Mouse (Mus musculus) hindbrain, embryonic 16.5 days (tissue): Measurements from ENCODE around the gene Ttll5. TPM values are rescaled to one million over a fixed set of nuclear protein-coding genes. Genes with fewer than 3 reads are reported as not detected.

Source experiments
- ATAC-seq: fragments of 200-750 bp; cut with Nextera tagmentation; 2 replicates; pipeline ENCODE4 v1.8.0; 2017; ENCODE audit warnings: moderate TSS enrichment, moderate library complexity
- H3K27ac ChIP-seq: fragments of 300-500 bp; sonication (generic); 2 replicates; pipeline ENCODE4 v1.5.1; 2014; ENCODE audit warnings: low read depth, mild to moderate bottlenecking, control low read depth, low read length, moderate library complexity
- H3K27me3 ChIP-seq: fragments of 300-500 bp; sonication (generic); replicated peaks from 2 replicates; pipeline ENCODE4 v1.6.1; 2014; ENCODE audit warnings: low read length; ENCODE audit not compliant: control insufficient read depth, insufficient read depth
- H3K36me3 ChIP-seq: fragments of 300-500 bp; sonication (generic); 2 replicates; pipeline ENCODE4 v1.6.1; 2014; ENCODE audit warnings: mild to moderate bottlenecking, low read length, moderate library complexity, mixed read lengths; ENCODE audit not compliant: control insufficient read depth, insufficient read depth
- H3K4me1 ChIP-seq: fragments of 300-500 bp; sonication (generic); 2 replicates; pipeline ENCODE4 v1.6.1; 2014; ENCODE audit warnings: low read depth, low read length; ENCODE audit not compliant: control insufficient read depth, insufficient read depth
- H3K4me2 ChIP-seq: fragments of 300-500 bp; sonication (generic); 2 replicates; pipeline ENCODE4 v1.6.1; 2014; ENCODE audit warnings: mild to moderate bottlenecking, low read length, control low read depth, moderate library complexity
- H3K4me3 ChIP-seq: fragments of 300-500 bp; sonication (generic); 2 replicates; pipeline ENCODE4 v1.5.1; 2014; ENCODE audit warnings: mild to moderate bottlenecking, low read length, control low read depth, moderate library complexity
- H3K9ac ChIP-seq: fragments of 300-500 bp; sonication (generic); 2 replicates; pipeline ENCODE4 v1.6.1; 2014; ENCODE audit warnings: low read depth, mild to moderate bottlenecking, control low read depth, low read length, moderate library complexity
- H3K9me3 ChIP-seq: fragments of 300-500 bp; sonication (generic); 2 replicates; pipeline ENCODE4 v1.6.1; 2014; ENCODE audit warnings: mild to moderate bottlenecking, low read length, moderate library complexity; ENCODE audit not compliant: control insufficient read depth
- WGBS: fragments of 180-500 bp; shearing (Covaris S2); extraction: QIAGEN DNeasy Blood & Tissue Kit; methylation state at CpG from one replicate; pipeline ENCODE4 v1.1.7; 2014; 5-methylcytosine and 5-hydroxymethylcytosine counted together
- polyA plus RNA-seq: library from polyadenylated mRNA; unstranded; fragments of >200 nt; fragmentation: Nextera tagmentation; extraction: Ambion mirVana; gene quantifications from 2 replicates; pipeline ENCODE4 v1.2.1, GENCODE M21; 2015

Gene Ttll5
- polyA plus RNA-seq, 1 experiment from 2014 or later, result 11.0 TPM

GRCm38 (mm10) chr12:85993790-85994360, 169.4 kb downstream of the Ttll5 start:
- H3K27ac ChIP-seq, result no peak overlapping the region
- WGBS, result 81% methylated on average over 5 of the region's 5 CpGs
- no peak overlapping the region for H3K9ac ChIP-seq
- no peaks in the 10 kb centered on the region; the same call in 1 of the 2 replicates for H3K36me3 ChIP-seq
- H3K4me1 ChIP-seq, result no peaks in the 10 kb centered on the region
- H3K4me3 ChIP-seq, result no peak overlapping the region
- no peak for ATAC-seq
- no peaks in the 10 kb centered on the region for H3K27me3 ChIP-seq
- no peaks in the 10 kb centered on the region for H3K9me3 ChIP-seq
- H3K4me2 ChIP-seq, result no peak overlapping the region

- Histone ChIP-seq H3K4me1 (peaks cover 7% of the 10 kb centered on the region), H3K27ac (no peak overlapping the region), H3K4me3 (no peak overlapping the region), H3K9me3 (no peaks in the 10 kb centered on the region), H3K9ac (no peak overlapping the region), H3K36me3 (no peaks in the 10 kb centered on the region; the same call in 1 of the 2 replicates), H3K27me3 (no peaks in the 10 kb centered on the region), H3K4me2 (no peak overlapping the region; the same call in 1 of the 2 replicates)
- ATAC-seq, result peak; percentile 76
- WGBS, result 34% methylated on average over 9 of the region's 9 CpGs
Measured at GRCm38 (mm10) chr12:86000641-86001073, 176.2 kb downstream of the Ttll5 start.

DNA sequence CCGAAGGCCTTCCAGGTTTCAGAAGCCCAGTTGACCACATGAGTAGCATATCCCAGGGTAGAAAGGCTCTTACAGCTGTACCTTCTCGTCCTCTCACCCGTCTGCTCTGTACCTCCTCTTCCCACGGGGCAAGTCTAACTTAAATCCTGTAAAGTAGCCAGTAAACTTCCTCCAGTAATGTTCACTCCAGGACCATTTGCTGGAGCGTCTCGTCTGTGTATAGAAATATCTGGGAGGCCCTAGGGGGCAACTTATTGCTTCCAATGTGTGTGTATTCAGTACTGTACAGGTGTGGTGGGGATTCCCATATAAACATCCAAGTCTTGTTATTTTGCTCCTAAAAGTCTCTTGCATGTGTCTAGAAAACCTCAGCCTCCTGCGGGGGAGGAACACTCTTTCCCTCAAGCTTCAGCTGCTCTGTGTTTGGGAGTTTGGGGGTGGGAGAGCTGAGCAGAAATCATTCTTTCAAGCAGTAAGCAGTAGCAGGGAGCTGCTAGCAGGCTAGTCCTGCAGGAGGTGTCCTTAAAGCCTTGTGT, 176.7 kb downstream of the Ttll5 start:
- ATAC-seq, result no peak
- H3K4me2 ChIP-seq, result no peak overlapping the region
- no peaks in the 10 kb centered on the region; the same call in 1 of the 2 replicates for H3K36me3 ChIP-seq
- peaks cover 7% of the 10 kb centered on the region for H3K4me1 ChIP-seq
- H3K9ac ChIP-seq, result no peak overlapping the region
- 0 out of 2 replicates have a peak overlapping the region, but pooled peaks have one; percentile 54 for H3K27ac ChIP-seq
- 60% methylated on average over 7 of the region's 7 CpGs for WGBS
- no peak overlapping the region for H3K4me3 ChIP-seq
- no peaks in the 10 kb centered on the region for H3K9me3 ChIP-seq
- H3K27me3 ChIP-seq, result no peaks in the 10 kb centered on the region

DNA sequence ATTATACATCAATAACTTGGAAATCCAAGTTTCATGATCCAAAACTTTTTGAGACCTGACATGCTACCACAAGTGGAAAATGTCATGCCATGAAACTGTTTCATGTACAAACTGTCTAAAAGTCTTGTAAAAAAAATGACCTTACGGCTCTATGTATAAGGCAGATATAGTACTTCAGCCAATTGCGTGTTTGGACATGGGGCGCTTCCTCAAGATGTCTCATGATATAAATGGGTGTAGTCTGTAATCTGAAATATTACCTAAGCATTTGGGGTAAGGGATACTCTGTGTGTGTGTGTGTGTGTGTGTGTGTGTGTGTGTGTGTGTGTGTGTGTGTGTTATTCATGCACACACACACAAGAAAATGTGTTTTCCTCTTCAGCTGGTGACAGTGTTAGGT, 180.2 kb downstream of the Ttll5 start:
- 95% methylated on average over 3 of the region's 3 CpGs for WGBS
- H3K27me3 ChIP-seq, result no peaks in the 10 kb centered on the region
- peaks cover 7% of the 10 kb centered on the region for H3K4me1 ChIP-seq
- no peak overlapping the region for H3K27ac ChIP-seq
- ATAC-seq, result no peak
- no peaks in the 10 kb centered on the region for H3K36me3 ChIP-seq
- H3K4me3 ChIP-seq, result no peak overlapping the region
- no peaks in the 10 kb centered on the region for H3K9me3 ChIP-seq
- no peak overlapping the region for H3K4me2 ChIP-seq
- no peak overlapping the region for H3K9ac ChIP-seq

GRCm38 (mm10) chr12:86007377-86007776, 182.9 kb downstream of the Ttll5 start:
- Histone ChIP-seq H3K36me3 (no peaks in the 10 kb centered on the region), H3K27me3 (no peaks in the 10 kb centered on the region), H3K4me1 (no peaks in the 10 kb centered on the region; the same call in 1 of the 2 replicates), H3K9me3 (no peaks in the 10 kb centered on the region), H3K4me2 (no peak overlapping the region), H3K27ac (no peak overlapping the region), H3K4me3 (no peak overlapping the region), H3K9ac (no peak overlapping the region)
- ATAC-seq, result no peak
- WGBS, result 78% methylated on average over 3 of the region's 3 CpGs

DNA sequence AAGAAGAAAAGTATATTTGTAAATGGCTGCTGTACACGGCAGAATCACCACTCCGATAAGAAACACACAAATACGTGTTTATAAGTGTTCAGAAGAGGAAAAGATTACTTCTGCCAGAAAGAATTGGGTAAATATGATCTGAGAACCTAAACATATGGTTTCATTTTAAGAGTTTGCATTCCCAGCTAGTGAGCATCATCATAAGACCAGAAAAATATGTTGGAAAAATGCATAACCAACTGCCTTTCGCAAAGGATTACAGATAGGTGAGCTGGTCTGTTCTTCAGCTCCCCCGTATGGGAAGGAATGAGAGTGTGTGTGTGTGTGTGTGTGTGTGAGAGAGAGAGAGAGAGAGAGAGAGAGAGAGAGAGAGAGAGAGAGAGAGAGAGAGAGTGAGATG, 186.2 kb downstream of the Ttll5 start:
- H3K36me3 ChIP-seq, result no peaks in the 10 kb centered on the region
- no peak overlapping the region for H3K27ac ChIP-seq
- H3K4me2 ChIP-seq, result no peak overlapping the region
- no peak overlapping the region for H3K9ac ChIP-seq
- H3K4me3 ChIP-seq, result no peak overlapping the region
- H3K27me3 ChIP-seq, result no peaks in the 10 kb centered on the region
- no peak for ATAC-seq
- no peaks in the 10 kb centered on the region; the same call in 1 of the 2 replicates for H3K4me1 ChIP-seq
- no peaks in the 10 kb centered on the region for H3K9me3 ChIP-seq
- 85% methylated on average over 5 of the region's 5 CpGs for WGBS

GRCm38 (mm10) chr12:86012195-86012594, 187.7 kb downstream of the Ttll5 start:
- WGBS, result 83% methylated on average over 2 of the region's 2 CpGs
- Histone ChIP-seq H3K4me3 (no peak overlapping the region), H3K9ac (no peak overlapping the region), H3K27me3 (no peaks in the 10 kb centered on the region), H3K4me1 (no peaks in the 10 kb centered on the region; the same call in 1 of the 2 replicates), H3K4me2 (no peak overlapping the region), H3K36me3 (no peaks in the 10 kb centered on the region), H3K9me3 (no peaks in the 10 kb centered on the region), H3K27ac (no peak overlapping the region)
- ATAC-seq, result no peak

DNA sequence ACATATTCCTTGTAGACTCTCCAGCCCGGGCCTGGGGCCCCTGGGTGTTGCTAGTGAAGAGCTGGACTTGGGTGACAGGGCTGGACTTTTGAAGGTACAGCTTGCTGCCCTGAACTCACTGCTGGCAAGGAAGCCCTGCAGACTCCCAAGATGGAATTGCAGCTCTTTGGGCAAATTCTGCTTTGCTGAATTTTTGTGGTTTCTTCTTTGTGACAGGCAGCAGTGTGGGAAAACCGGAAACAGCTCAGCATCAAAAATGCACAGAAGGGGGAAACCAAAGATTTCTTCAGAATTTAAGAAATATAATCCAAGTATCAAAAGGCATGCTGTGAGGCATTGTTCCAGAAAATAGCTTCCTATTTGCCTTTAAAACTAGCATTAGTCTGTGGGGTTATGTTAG, 189.7 kb downstream of the Ttll5 start:
- Histone ChIP-seq H3K9ac (no peak overlapping the region), H3K4me1 (no peaks in the 10 kb centered on the region), H3K36me3 (no peaks in the 10 kb centered on the region), H3K27me3 (no peaks in the 10 kb centered on the region), H3K9me3 (no peaks in the 10 kb centered on the region), H3K4me3 (no peak overlapping the region), H3K4me2 (no peak overlapping the region), H3K27ac (no peak overlapping the region)
- no peak for ATAC-seq
- WGBS, result 94% methylated on average over 2 of the region's 2 CpGs

DNA sequence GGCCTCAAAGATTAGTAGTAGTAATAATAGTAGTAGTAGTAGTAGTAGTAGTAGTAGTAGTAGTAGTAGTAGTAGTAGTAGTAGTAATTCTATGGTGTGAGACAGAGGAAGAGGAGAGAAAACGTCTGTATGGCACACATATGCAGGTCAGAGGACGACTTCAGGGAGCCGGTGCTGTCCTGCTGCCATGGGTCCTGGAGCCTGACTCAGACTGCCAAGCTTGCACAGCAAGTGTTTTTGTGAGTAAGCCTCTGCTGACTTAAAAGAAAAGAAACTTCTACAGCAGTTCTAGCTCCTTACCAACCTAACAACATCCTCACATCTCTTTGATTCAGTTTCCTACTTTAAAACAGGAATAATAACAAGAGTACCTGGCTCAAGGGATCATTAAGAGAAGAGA, 190.2 kb downstream of the Ttll5 start:
- no peaks in the 10 kb centered on the region for H3K36me3 ChIP-seq
- no peaks in the 10 kb centered on the region for H3K4me1 ChIP-seq
- H3K9ac ChIP-seq, result no peak overlapping the region
- no peaks in the 10 kb centered on the region for H3K9me3 ChIP-seq
- ATAC-seq, result no peak
- no peak overlapping the region for H3K4me3 ChIP-seq
- 88% methylated on average over 3 of the region's 3 CpGs for WGBS
- H3K4me2 ChIP-seq, result no peak overlapping the region
- H3K27ac ChIP-seq, result no peak overlapping the region
- no peaks in the 10 kb centered on the region for H3K27me3 ChIP-seq
